Mouse (Mus musculus) embryonic facial prominence, embryonic 14.5 days (tissue): Measurements from ENCODE around the gene Rcc1l. TPM values are rescaled to one million over a fixed set of nuclear protein-coding genes. Genes with fewer than 3 reads are reported as not detected.

Experiments
- ATAC-seq: fragments of 200-750 bp; cut with Nextera tagmentation; 2 replicates; pipeline ENCODE4 v1.8.0; 2017; ENCODE audit warnings: low read depth, moderate number of reproducible peaks, moderate TSS enrichment
- DNase-seq: peaks from one replicate; pipeline ENCODE4 v3.0.0-alpha.2; 2015; ENCODE audit warnings: low spot score
- H3K27ac ChIP-seq: fragments of 300-500 bp; sonication (generic); replicated peaks from 2 replicates; pipeline ENCODE4 v1.5.1; 2014; ENCODE audit warnings: low read depth, mild to moderate bottlenecking, low read length, moderate library complexity
- H3K27me3 ChIP-seq: fragments of 300-500 bp; sonication (generic); replicated peaks from 2 replicates; pipeline ENCODE4 v1.6.1; 2014; ENCODE audit warnings: low read length; ENCODE audit not compliant: control insufficient read depth, insufficient read depth
- H3K36me3 ChIP-seq: fragments of 300-500 bp; sonication (generic); 2 replicates; pipeline ENCODE4 v1.6.1; 2014; ENCODE audit warnings: low read length, mixed read lengths; ENCODE audit not compliant: control insufficient read depth, insufficient read depth
- H3K4me1 ChIP-seq: fragments of 300-500 bp; sonication (generic); 2 replicates; pipeline ENCODE4 v1.6.1; 2014; ENCODE audit warnings: antibody characterized with exemption, low read length; ENCODE audit not compliant: control insufficient read depth, insufficient read depth
- H3K4me2 ChIP-seq: fragments of 300-500 bp; sonication (generic); 2 replicates; pipeline ENCODE4 v1.6.1; 2014; ENCODE audit warnings: low read depth, mild to moderate bottlenecking, low read length, moderate library complexity, mixed read lengths
- H3K4me3 ChIP-seq: fragments of 300-500 bp; sonication (generic); 2 replicates; pipeline ENCODE4 v1.5.1; 2014; ENCODE audit warnings: low read depth, mild to moderate bottlenecking, low read length
- H3K9ac ChIP-seq: fragments of 300-500 bp; sonication (generic); 2 replicates; pipeline ENCODE4 v1.6.1; 2014; ENCODE audit warnings: low read depth, mild to moderate bottlenecking, low read length, moderate library complexity, mixed read lengths
- H3K9me3 ChIP-seq: fragments of 300-500 bp; sonication (generic); 2 replicates; pipeline ENCODE4 v1.6.1; 2016; ENCODE audit warnings: low read length; ENCODE audit not compliant: control insufficient read depth
- WGBS: fragments of 180-500 bp; shearing (Covaris S2); extraction: QIAGEN DNeasy Blood & Tissue Kit; methylation state at CpG from one replicate; pipeline ENCODE4 v1.1.7; 2014; 5-methylcytosine and 5-hydroxymethylcytosine counted together
- polyA plus RNA-seq: library from polyadenylated mRNA; unstranded; fragments of >200 nt; fragmentation: Nextera tagmentation; extraction: Ambion mirVana; gene quantifications from 2 replicates; pipeline ENCODE4 v1.2.1, GENCODE M21; 2014

Gene Rcc1l
- polyA plus RNA-seq, 1 experiment from 2014 or later, result 26.1 TPM

DNA sequence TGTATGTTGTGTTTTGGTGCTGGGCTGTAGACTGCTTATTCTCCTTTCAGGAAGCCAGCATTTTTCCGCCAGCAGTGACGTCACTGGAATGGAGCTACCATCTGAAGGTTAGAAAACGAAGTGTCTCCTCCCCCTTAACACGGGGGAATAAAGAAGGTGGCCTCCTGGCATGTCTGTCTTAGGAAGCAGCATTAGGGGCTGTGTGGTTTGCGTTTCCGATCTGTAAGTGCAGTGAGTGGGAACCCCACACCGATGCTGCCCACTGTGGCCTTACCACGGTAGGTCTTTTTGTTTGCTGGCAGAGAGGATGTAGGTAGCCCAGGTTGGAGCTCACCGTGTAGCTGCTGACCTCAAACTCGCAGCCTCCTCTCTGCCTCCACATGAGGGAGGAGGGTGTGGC, 30.1 kb upstream of the Rcc1l start:
- Histone ChIP-seq H3K27me3 (no peaks in the 10 kb centered on the region), H3K9ac (no peak overlapping the region), H3K36me3 (peaks cover 17% of the 10 kb centered on the region; the same call in 1 of the 2 replicates), H3K4me3 (no peak overlapping the region), H3K4me2 (no peak overlapping the region), H3K27ac (no peak overlapping the region), H3K4me1 (no peaks in the 10 kb centered on the region), H3K9me3 (no peaks in the 10 kb centered on the region)
- WGBS, result 86% methylated on average over 8 of the region's 10 CpGs
- ATAC-seq (no peak), DNase-seq (no peak)

- no peaks in the 10 kb centered on the region for H3K9me3 ChIP-seq
- H3K27me3 ChIP-seq, result no peaks in the 10 kb centered on the region
- 86% methylated on average over 8 of the region's 8 CpGs for WGBS
- no peak overlapping the region for H3K27ac ChIP-seq
- ATAC-seq, result no peak
- no peak overlapping the region for H3K9ac ChIP-seq
- H3K36me3 ChIP-seq, result peaks cover 31% of the 10 kb centered on the region
- H3K4me2 ChIP-seq, result no peak overlapping the region
- DNase-seq, result no peak
- H3K4me1 ChIP-seq, result no peaks in the 10 kb centered on the region
- no peak overlapping the region for H3K4me3 ChIP-seq
These were observed 17.1 kb upstream of the Rcc1l start for GRCm38 (mm10) chr5:134193664-134194063.

DNA sequence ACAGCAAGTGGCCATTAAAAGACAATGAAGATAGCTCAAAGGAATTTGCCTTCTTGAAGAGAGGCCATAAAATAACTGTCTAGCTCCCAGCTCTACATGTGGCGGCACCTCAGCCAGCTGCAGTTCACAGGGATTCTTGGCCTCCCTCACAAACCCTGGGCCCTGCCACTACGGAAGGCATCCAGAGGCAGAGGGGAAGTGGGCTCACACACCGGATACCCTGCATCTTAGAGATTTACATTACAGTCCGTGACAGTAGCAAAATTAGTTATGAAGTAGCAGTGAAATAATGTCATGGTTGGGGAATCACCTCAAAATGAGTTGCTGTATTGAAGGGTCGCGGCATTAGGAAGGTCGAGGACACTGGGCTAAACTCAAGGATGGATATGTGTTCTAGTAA, 12.0 kb upstream of the Rcc1l start:
- Histone ChIP-seq H3K36me3 (0 out of 2 replicates have a peak, but pooled peaks cover 7% of the 10 kb centered on the region), H3K27me3 (no peaks in the 10 kb centered on the region), H3K27ac (no peak overlapping the region), H3K9ac (no peak overlapping the region), H3K4me1 (peaks cover 2% of the 10 kb centered on the region), H3K4me2 (no peak overlapping the region), H3K9me3 (0 out of 2 replicates have a peak, but pooled peaks cover 3% of the 10 kb centered on the region), H3K4me3 (no peak overlapping the region)
- ATAC-seq (no peak), DNase-seq (no peak)
- WGBS, result 82% methylated on average over 7 of the region's 7 CpGs

DNA sequence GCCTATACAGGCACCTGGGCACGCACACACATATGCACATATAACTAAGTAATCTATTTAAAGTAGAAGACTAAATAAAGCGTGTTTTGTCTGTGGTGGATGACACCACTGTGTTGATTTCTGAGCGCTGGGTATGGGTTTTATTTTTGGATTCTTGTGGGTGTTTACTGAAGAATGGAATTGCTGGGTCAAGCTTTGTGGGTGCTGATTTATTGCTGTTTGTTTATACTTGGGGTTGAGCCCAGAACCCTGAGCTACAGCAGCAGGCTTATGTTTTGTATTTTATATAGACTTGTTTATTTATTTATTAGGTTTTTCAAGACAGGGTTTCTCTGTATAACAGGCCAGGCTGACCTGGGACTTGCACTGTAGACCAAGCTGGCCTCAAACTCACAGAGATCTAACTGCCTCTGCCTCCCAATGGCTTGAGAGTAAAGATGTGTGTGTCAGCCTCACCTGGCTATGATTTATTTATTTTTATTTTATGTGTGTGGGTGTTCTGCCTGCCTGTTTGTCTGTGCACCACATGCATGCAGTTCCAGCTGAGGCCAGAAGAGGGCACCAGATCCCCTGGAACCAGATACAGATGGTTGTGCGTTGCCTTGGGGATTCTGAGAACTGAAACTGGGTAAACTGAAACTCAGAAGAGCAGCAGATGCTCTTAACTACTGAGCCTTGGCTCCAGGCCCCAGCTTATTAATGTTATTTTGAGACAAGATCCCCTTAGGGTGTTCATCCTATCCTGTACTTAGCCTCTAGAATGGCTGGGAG, 10.6 kb upstream of the Rcc1l start:
- H3K4me1 ChIP-seq, result peaks cover 13% of the 10 kb centered on the region
- 0 out of 2 replicates have a peak, but pooled peaks cover 3% of the 10 kb centered on the region for H3K9me3 ChIP-seq
- no peak overlapping the region for H3K9ac ChIP-seq
- no peak overlapping the region for H3K4me3 ChIP-seq
- ATAC-seq (no peak), DNase-seq (no peak)
- H3K36me3 ChIP-seq, result no peaks in the 10 kb centered on the region
- H3K27ac ChIP-seq, result no peak overlapping the region
- no peak overlapping the region for H3K4me2 ChIP-seq
- WGBS, result 74% methylated on average over 4 of the region's 4 CpGs
- H3K27me3 ChIP-seq, result no peaks in the 10 kb centered on the region

- H3K4me3 ChIP-seq, result no peak overlapping the region
- H3K4me2 ChIP-seq, result no peak overlapping the region
- ATAC-seq, result no peak
- DNase-seq, result no peak
- H3K27me3 ChIP-seq, result no peaks in the 10 kb centered on the region
- 0 out of 2 replicates have a peak, but pooled peaks cover 3% of the 10 kb centered on the region for H3K9me3 ChIP-seq
- no peak overlapping the region for H3K27ac ChIP-seq
- WGBS, result 83% methylated on average over 3 of the region's 3 CpGs
- no peak overlapping the region for H3K9ac ChIP-seq
- no peaks in the 10 kb centered on the region for H3K36me3 ChIP-seq
- H3K4me1 ChIP-seq, result peaks cover 13% of the 10 kb centered on the region
These were observed 9.5 kb upstream of the Rcc1l start for GRCm38 (mm10) chr5:134186059-134186458.

DNA sequence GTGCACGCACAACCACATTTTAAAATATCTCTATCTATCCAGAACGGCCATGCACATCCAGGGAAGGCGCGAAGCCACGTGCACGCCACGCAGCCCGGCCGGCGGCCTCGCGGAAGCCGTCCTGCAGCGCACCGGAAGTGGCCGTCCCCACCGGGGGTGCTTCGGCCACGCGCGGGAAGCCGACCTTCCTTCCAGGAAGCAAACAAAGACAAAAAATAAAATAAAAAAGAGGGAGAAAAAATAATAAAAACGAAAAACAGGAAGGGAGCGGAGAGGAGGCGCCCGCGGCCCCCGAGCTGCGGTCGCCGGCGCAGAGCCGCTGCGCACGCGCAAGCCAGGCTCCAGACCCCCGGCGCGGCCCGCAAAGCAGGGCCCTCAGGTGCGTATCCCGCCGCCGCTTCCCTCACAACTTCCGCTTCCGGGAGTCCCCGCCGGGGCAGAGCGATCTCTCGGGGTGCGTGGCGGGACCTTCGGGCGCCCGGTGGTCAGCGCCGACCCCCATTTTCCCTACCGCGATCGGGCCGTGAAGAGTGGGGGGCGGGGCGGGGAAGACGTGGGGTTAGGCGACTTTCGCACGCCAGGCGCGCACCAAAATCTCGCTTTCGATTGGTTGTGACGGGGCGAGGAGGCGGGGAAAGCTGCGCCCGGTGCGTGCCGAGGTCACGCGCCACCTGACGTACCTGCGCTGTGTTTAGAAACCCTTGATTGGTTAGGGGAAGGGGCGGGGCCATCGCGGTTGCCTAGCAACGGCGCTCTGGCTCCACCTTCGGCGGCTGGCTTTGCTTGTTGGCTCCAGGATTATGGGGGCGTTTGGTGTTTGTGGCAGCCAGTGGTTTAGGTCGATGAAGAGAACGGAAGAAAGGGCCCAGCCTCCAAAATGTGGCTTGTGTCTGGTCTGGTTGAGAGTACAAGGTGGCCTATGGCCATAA, 7.6 kb upstream of the Rcc1l start, which contains the start of gene Gtf2ird2:
Gene Gtf2ird2, plus strand, starts transcription at position 140 of the 929 bp plus-strand sequence.
- no peaks in the 10 kb centered on the region for H3K27me3 ChIP-seq
- no peaks in the 10 kb centered on the region for H3K36me3 ChIP-seq
- peak within 1 kb of the TSS; percentile 76 for H3K4me3 ChIP-seq
- ATAC-seq, result peak; percentile 95
- peaks cover 13% of the 10 kb centered on the region for H3K4me1 ChIP-seq
- H3K9ac ChIP-seq, result peak within 1 kb of the TSS; percentile 92
- peak within 1 kb of the TSS; percentile 94 for H3K4me2 ChIP-seq
- under 1% methylated on average over 74 of the region's 92 CpGs for WGBS
- peak within 1 kb of the TSS; percentile 97 for H3K27ac ChIP-seq
- peak; percentile 99 for DNase-seq
- 0 out of 2 replicates have a peak, but pooled peaks cover 3% of the 10 kb centered on the region for H3K9me3 ChIP-seq

GRCm38 (mm10) chr5:134183162-134183561, 6.6 kb upstream of the Rcc1l start:
- no peak for DNase-seq
- Histone ChIP-seq H3K4me3 (peak overlapping the region; percentile 76), H3K27ac (peak overlapping the region; percentile 97), H3K9ac (peak overlapping the region; percentile 92), H3K36me3 (no peaks in the 10 kb centered on the region), H3K4me2 (peak overlapping the region; percentile 94), H3K4me1 (peaks cover 13% of the 10 kb centered on the region), H3K9me3 (0 out of 2 replicates have a peak, but pooled peaks cover 3% of the 10 kb centered on the region), H3K27me3 (no peaks in the 10 kb centered on the region)
- ATAC-seq, result no peak
- WGBS, result 57% methylated on average over 7 of the region's 7 CpGs

DNA sequence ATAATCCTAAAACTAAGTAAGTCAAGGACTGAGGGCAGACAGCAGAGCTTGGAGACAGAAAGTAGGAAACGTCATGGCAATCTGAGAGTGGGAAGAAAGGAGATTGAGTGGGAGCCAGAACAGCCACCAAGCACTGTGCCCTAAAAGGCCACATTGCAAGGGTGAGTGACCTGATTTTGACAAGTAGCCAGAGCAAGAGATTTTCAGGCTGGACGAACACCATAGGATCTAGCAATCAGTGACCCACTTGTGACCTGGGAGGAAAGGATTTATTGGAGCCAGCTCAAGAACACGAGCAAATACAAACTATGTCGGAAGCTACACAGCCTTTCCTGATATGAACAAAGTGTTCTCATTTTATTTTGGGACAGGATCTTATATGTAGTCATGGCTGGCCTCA, 6.2 kb upstream of the Rcc1l start:
- WGBS, result 62% methylated on average over 4 of the region's 4 CpGs
- DNase-seq (no peak), ATAC-seq (no peak)

More for the DNA sequence above, 6.2 kb upstream of the Rcc1l start:
- H3K27me3 ChIP-seq, result no peaks in the 10 kb centered on the region
- H3K27ac ChIP-seq, result no peak overlapping the region
- no peak overlapping the region; the same call in 1 of the 2 replicates for H3K9ac ChIP-seq
- H3K4me2 ChIP-seq, result peak overlapping the region; percentile 94
- H3K36me3 ChIP-seq, result no peaks in the 10 kb centered on the region
- H3K4me1 ChIP-seq, result peaks cover 13% of the 10 kb centered on the region
- peak overlapping the region; percentile 76; the same call in 1 of the 2 replicates for H3K4me3 ChIP-seq
- 0 out of 2 replicates have a peak, but pooled peaks cover 3% of the 10 kb centered on the region for H3K9me3 ChIP-seq
